Mouse (Mus musculus) G1E (cell line): Measurements from ENCODE around the gene Inka1. TPM values are rescaled to one million over a fixed set of nuclear protein-coding genes. Genes with fewer than 3 reads are reported as not detected.

Experiments used
- ATAC-seq: 2 replicates; pipeline ENCODE4 v1.8.0; 2016; ENCODE audit warnings: mild to moderate bottlenecking; ENCODE audit not compliant: insufficient number of reproducible peaks, poor library complexity, low FRiP score, severe bottlenecking; ENCODE audit errors: extremely low read depth
- DNase-seq: peaks from one replicate; pipeline ENCODE4 v3.0.0; 2012; ENCODE audit warnings: low spot score
- H3K27me3 ChIP-seq: 2 replicates; pipeline ENCODE4 v1.6.1; 2012; ENCODE audit warnings: mild to moderate bottlenecking, low read length, inconsistent platforms; ENCODE audit not compliant: insufficient read depth
- H3K36me3 ChIP-seq: replicated peaks from 2 replicates; pipeline ENCODE3; 2012; ENCODE audit warnings: mild to moderate bottlenecking, inconsistent platforms
- H3K4me1 ChIP-seq: 2 replicates; pipeline ENCODE4 v1.6.1; 2012; ENCODE audit warnings: low read depth, low read length, inconsistent platforms, mixed read lengths; ENCODE audit not compliant: insufficient read depth
- H3K4me3 ChIP-seq: 2 replicates; pipeline ENCODE4 v1.5.1; 2012; ENCODE audit warnings: low read depth, mild to moderate bottlenecking, inconsistent platforms, low read length, moderate library complexity, mixed read lengths
- H3K9me3 ChIP-seq: replicated peaks from 2 replicates; pipeline ENCODE4 v1.6.1; 2012; ENCODE audit warnings: inconsistent platforms
- CTCF ChIP-seq: IDR thresholded peaks from 2 replicates; pipeline ENCODE4 v1.5.1; 2012; ENCODE audit warnings: low read depth, low read length, inconsistent platforms, mixed read lengths
- GATA1 ChIP-seq: IDR thresholded peaks from 2 replicates; pipeline ENCODE4 v1.6.1; 2012; ENCODE audit warnings: borderline replicate concordance, low read length, inconsistent platforms, mixed read lengths
- GATA2 ChIP-seq: IDR thresholded peaks from 2 replicates; pipeline ENCODE4 v1.6.1; 2012; ENCODE audit warnings: low read depth, low read length, inconsistent platforms, borderline replicate concordance
- POLR2AphosphoS5 ChIP-seq: IDR thresholded peaks from 2 replicates; pipeline ENCODE4 v1.6.1; 2012; ENCODE audit warnings: low read depth, low read length, inconsistent platforms; ENCODE audit not compliant: insufficient replicate concordance
- TAL1 ChIP-seq: conservative IDR thresholded peaks from 2 replicates; pipeline ENCODE4 v1.6.1; 2012; ENCODE audit warnings: low read depth, low read length, inconsistent platforms, mixed read lengths
- polyA plus RNA-seq: library from polyadenylated mRNA; stranded (reverse); fragments of >175 nt; gene quantifications from 2 replicates; pipeline ENCODE4 v1.2.3, GENCODE M21; 2012
- total RNA-seq, 2 experiments: library from RNA; stranded (forward) in 1 of 2; stranded (reverse) in 1 of 2; fragments of 200-1000 nt in 1 of 2; fragments of >200 nt in 1 of 2; fragmentation: Nextera tagmentation in 1 of 2; gene quantifications; 2 replicates each; pipeline ENCODE4 v1.2.3; 2014 to 2017

Gene Inka1
- total and polyA plus RNA-seq, 3 experiments, result 24.6 to 75.6 (median 74.4) TPM

DNA sequence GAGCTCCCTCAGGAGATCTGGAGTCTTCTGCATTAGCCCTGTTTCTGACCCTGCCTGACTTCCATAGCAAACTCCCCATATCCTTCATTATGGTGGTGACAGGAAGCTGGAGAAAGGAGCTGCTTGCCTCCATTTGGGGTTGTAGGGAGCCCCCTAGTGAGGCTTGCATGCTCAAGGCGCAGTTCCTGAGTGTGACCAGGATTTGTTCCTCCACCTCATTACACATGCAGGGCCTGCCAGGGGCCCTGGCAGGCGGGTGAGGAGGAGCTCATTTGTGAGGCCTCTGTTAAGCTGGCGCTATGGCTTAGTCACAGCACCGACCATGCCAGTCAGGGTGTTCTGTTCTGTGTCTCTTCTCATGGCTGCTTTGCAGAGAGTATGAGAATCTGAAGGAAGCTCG, 23.8 kb downstream of the Inka1 start:
- Histone ChIP-seq H3K4me3 (no peak overlapping the region), H3K36me3 (peaks cover 100% of the 10 kb centered on the region), H3K9me3 (no peaks in the 10 kb centered on the region), H3K4me1 (peaks cover 14% of the 10 kb centered on the region; the same call in 1 of the 2 replicates), H3K27me3 (no peaks in the 10 kb centered on the region)
- ATAC-seq, result no peak
- TF ChIP-seq CTCF, result no peak
- TF ChIP-seq TAL1, result no peak
- TF ChIP-seq POLR2AphosphoS5, result no peak
- no peak for TF ChIP-seq GATA2
- no peak for TF ChIP-seq GATA1
- no peak for DNase-seq

DNA sequence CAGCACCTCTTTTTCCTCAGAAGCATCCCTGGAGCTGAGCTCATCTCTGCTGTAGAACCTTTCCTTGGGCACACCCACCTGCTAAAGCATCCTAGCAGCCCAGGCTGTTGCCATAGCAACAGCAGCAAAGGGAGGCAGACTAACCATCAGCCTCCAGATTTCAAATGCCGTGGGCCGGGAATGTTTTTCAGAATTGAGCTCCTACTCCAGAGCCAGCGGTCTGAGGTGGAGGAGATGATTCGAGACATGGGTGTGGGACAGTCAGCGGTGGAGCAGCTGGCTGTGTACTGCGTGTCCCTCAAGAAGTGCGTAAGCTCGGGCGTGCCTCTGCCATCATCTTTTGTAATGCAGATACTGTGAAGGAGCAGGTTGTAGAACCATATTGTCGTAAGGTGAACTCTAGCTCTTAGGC, 24.3 kb downstream of the Inka1 start:
- DNase-seq (no peak), ATAC-seq (no peak)
- H3K27me3 ChIP-seq, result no peaks in the 10 kb centered on the region
- TF ChIP-seq GATA1, result no peak
- TF ChIP-seq CTCF, result no peak
- TF ChIP-seq TAL1, result no peak
- no peak for TF ChIP-seq POLR2AphosphoS5
- TF ChIP-seq GATA2, result no peak
- H3K4me1 ChIP-seq, result peaks cover 14% of the 10 kb centered on the region; the same call in 1 of the 2 replicates
- peaks cover 100% of the 10 kb centered on the region for H3K36me3 ChIP-seq
- no peak overlapping the region for H3K4me3 ChIP-seq
- no peaks in the 10 kb centered on the region for H3K9me3 ChIP-seq

GRCm38 (mm10) chr9:107960928-107961327, 24.8 kb downstream of the Inka1 start:
- H3K4me3 ChIP-seq, result no peak overlapping the region
- ATAC-seq (no peak), DNase-seq (no peak)
- H3K27me3 ChIP-seq, result no peaks in the 10 kb centered on the region
- peaks cover 14% of the 10 kb centered on the region; the same call in 1 of the 2 replicates for H3K4me1 ChIP-seq
- peaks cover 100% of the 10 kb centered on the region for H3K36me3 ChIP-seq
- TF ChIP-seq GATA1 (no peak), CTCF (no peak), TAL1 (no peak), GATA2 (no peak), POLR2AphosphoS5 (no peak)
- H3K9me3 ChIP-seq, result no peaks in the 10 kb centered on the region

GRCm38 (mm10) chr9:107959896-107960295, 25.8 kb downstream of the Inka1 start:
- DNase-seq (no peak), ATAC-seq (no peak)
- TF ChIP-seq TAL1, result no peak
- TF ChIP-seq POLR2AphosphoS5, result no peak
- no peak for TF ChIP-seq GATA2
- TF ChIP-seq GATA1, result no peak
- TF ChIP-seq CTCF, result no peak
- H3K9me3 ChIP-seq, result no peaks in the 10 kb centered on the region
- H3K4me1 ChIP-seq, result peaks cover 14% of the 10 kb centered on the region; the same call in 1 of the 2 replicates
- H3K27me3 ChIP-seq, result no peaks in the 10 kb centered on the region
- peaks cover 100% of the 10 kb centered on the region for H3K36me3 ChIP-seq
- H3K4me3 ChIP-seq, result no peak overlapping the region

GRCm38 (mm10) chr9:107957141-107957540, 28.5 kb downstream of the Inka1 start:
- DNase-seq, result no peak
- peaks cover 96% of the 10 kb centered on the region for H3K36me3 ChIP-seq
- ATAC-seq, result no peak

GRCm38 (mm10) chr9:107955613-107956289, 29.9 kb downstream of the Inka1 start:
- TF ChIP-seq GATA1 (no peak), TAL1 (no peak), POLR2AphosphoS5 (no peak)
- no peaks in the 10 kb centered on the region for H3K27me3 ChIP-seq
- DNase-seq, result no peak
- H3K4me3 ChIP-seq, result no peak overlapping the region
- H3K36me3 ChIP-seq, result peaks cover 84% of the 10 kb centered on the region
- H3K4me1 ChIP-seq, result peaks cover 19% of the 10 kb centered on the region
- ATAC-seq, result no peak
- no peaks in the 10 kb centered on the region for H3K9me3 ChIP-seq

More at GRCm38 (mm10) chr9:107957141-107957540, 28.5 kb downstream of the Inka1 start:
- TF ChIP-seq POLR2AphosphoS5, result no peak
- no peak for TF ChIP-seq TAL1
- no peak for TF ChIP-seq GATA2
- no peak for TF ChIP-seq CTCF
- TF ChIP-seq GATA1, result no peak
- Histone ChIP-seq H3K4me1 (peaks cover 17% of the 10 kb centered on the region), H3K27me3 (no peaks in the 10 kb centered on the region), H3K9me3 (no peaks in the 10 kb centered on the region), H3K4me3 (no peak overlapping the region)
